Mouse (Mus musculus) layer of hippocampus, adult 9-11 months (tissue): ENCODE data around the gene Cybrd1.

Experiments used
- DNase-seq: peaks from one replicate; pipeline ENCODE4 v3.0.0; 2022

The Cybrd1 gene

GRCm38 (mm10) chr2:71176329-71177249 is 58.9 kb downstream of the Cybrd1 start:
- DNase-seq = no peak

GRCm38 (mm10) chr2:71177250-71177615 is 59.5 kb downstream of the Cybrd1 start:
- no peak for DNase-seq

GRCm38 (mm10) chr2:71177760-71178159 is 60.0 kb downstream of the Cybrd1 start:
- DNase-seq = no peak

GRCm38 (mm10) chr2:71179716-71180115 is 62.0 kb downstream of the Cybrd1 start:
- no peak for DNase-seq

GRCm38 (mm10) chr2:71180566-71181217 is 63.0 kb downstream of the Cybrd1 start:
- no peak for DNase-seq

GRCm38 (mm10) chr2:71187950-71188349 is 70.2 kb downstream of the Cybrd1 start:
- no peak for DNase-seq

- no peak for DNase-seq
Measured at GRCm38 (mm10) chr2:71188861-71189260, 71.1 kb downstream of the Cybrd1 start.

GRCm38 (mm10) chr2:71191391-71192194 is 73.9 kb downstream of the Cybrd1 start:
- no peak for DNase-seq

GRCm38 (mm10) chr2:71192195-71192807 is 74.6 kb downstream of the Cybrd1 start:
- no peak for DNase-seq
